Mouse (Mus musculus): Measurements from ENCODE around the gene Elfn2. TPM values are rescaled to one million over a fixed set of nuclear protein-coding genes. Genes with fewer than 3 reads are reported as not detected.
A peak's percentile ranks its signal among the peaks of the same experiment; 100 is the strongest.

Gene Elfn2
- not detected in 2 replicates for total RNA-seq (2017)

- ATAC-seq (replicated peaks; ENCODE audit: low read depth, poor library complexity, severe bottlenecking): no peak
Observed at GRCm38 (mm10) chr15:78718290-78719250, at the start of gene Elfn2. Elfn2 (minus strand) TSS chr15:78718771.

- no peak for ATAC-seq (replicated peaks; ENCODE audit: low read depth, poor library complexity, severe bottlenecking)
Observed at GRCm38 (mm10) chr15:78763704-78764103, 45.1 kb upstream of the Elfn2 start.

- no peak for ATAC-seq (replicated peaks; ENCODE audit: low read depth, poor library complexity, severe bottlenecking)
Observed at GRCm38 (mm10) chr15:78763210-78763609, 44.6 kb upstream of the Elfn2 start.

- no peak for ATAC-seq (replicated peaks; ENCODE audit: low read depth, poor library complexity, severe bottlenecking)
Observed at GRCm38 (mm10) chr15:78761112-78761511, 42.5 kb upstream of the Elfn2 start.

- ATAC-seq (replicated peaks; ENCODE audit: low read depth, poor library complexity, severe bottlenecking): no peak
Observed at GRCm38 (mm10) chr15:78758132-78758531, 39.6 kb upstream of the Elfn2 start.

GRCm38 (mm10) chr15:78755966-78756725 lies 37.6 kb upstream of the Elfn2 start:
- no peak for ATAC-seq (replicated peaks; ENCODE audit: low read depth, poor library complexity, severe bottlenecking)

- ATAC-seq (replicated peaks; ENCODE audit: low read depth, poor library complexity, severe bottlenecking): no peak
Observed at GRCm38 (mm10) chr15:78755226-78755625, 36.7 kb upstream of the Elfn2 start.

GRCm38 (mm10) chr15:78754144-78754543 lies 35.6 kb upstream of the Elfn2 start:
- ATAC-seq (replicated peaks; ENCODE audit: low read depth, poor library complexity, severe bottlenecking): peak; percentile 85

GRCm38 (mm10) chr15:78752991-78753390 lies 34.4 kb upstream of the Elfn2 start:
- ATAC-seq (replicated peaks; ENCODE audit: low read depth, poor library complexity, severe bottlenecking): no peak

GRCm38 (mm10) chr15:78750608-78751350 lies 32.2 kb upstream of the Elfn2 start:
- no peak for ATAC-seq (replicated peaks; ENCODE audit: low read depth, poor library complexity, severe bottlenecking)

- ATAC-seq (replicated peaks; ENCODE audit: low read depth, poor library complexity, severe bottlenecking): no peak
Observed at GRCm38 (mm10) chr15:78749855-78750254, 31.3 kb upstream of the Elfn2 start.

- peak; percentile 91 for ATAC-seq (replicated peaks; ENCODE audit: low read depth, poor library complexity, severe bottlenecking)
Observed at GRCm38 (mm10) chr15:78744206-78744605, 25.6 kb upstream of the Elfn2 start.

GRCm38 (mm10) chr15:78742831-78743230 lies 24.3 kb upstream of the Elfn2 start:
- no peak for ATAC-seq (replicated peaks; ENCODE audit: low read depth, poor library complexity, severe bottlenecking)

GRCm38 (mm10) chr15:78740662-78741061 lies 22.1 kb upstream of the Elfn2 start:
- ATAC-seq (replicated peaks; ENCODE audit: low read depth, poor library complexity, severe bottlenecking): 0 out of 2 replicates have a peak, but pooled peaks have one; percentile 29

- ATAC-seq (replicated peaks; ENCODE audit: low read depth, poor library complexity, severe bottlenecking): no peak
Observed at GRCm38 (mm10) chr15:78737146-78737545, 18.6 kb upstream of the Elfn2 start.

GRCm38 (mm10) chr15:78736681-78737100 lies 18.1 kb upstream of the Elfn2 start:
- no peak for ATAC-seq (replicated peaks; ENCODE audit: low read depth, poor library complexity, severe bottlenecking)

GRCm38 (mm10) chr15:78736181-78736579 lies 17.6 kb upstream of the Elfn2 start:
- ATAC-seq (replicated peaks; ENCODE audit: low read depth, poor library complexity, severe bottlenecking): no peak

- ATAC-seq (replicated peaks; ENCODE audit: low read depth, poor library complexity, severe bottlenecking): no peak
Observed at GRCm38 (mm10) chr15:78735431-78736180, 17.0 kb upstream of the Elfn2 start.

- no peak for ATAC-seq (replicated peaks; ENCODE audit: low read depth, poor library complexity, severe bottlenecking)
Observed at GRCm38 (mm10) chr15:78731830-78732229, 13.3 kb upstream of the Elfn2 start.

Data from common myeloid progenitor, adult 5-6 weeks (primary cell).